Mouse (Mus musculus) kidney, adult 2 months (tissue): Measurements from ENCODE around the gene Ddx49.

Experiments
- CTCF ChIP-seq: fragments of 200-500 bp; conservative IDR thresholded peaks from 2 replicates; pipeline ENCODE4 v1.5.1; 2011; ENCODE audit warnings: low read depth, mild to moderate bottlenecking, control low read depth, low read length, moderate library complexity, mixed read lengths; ENCODE audit not compliant: insufficient read depth, insufficient read length
- POLR2A ChIP-seq: fragments of 200-500 bp; IDR thresholded peaks from one replicate; pipeline ENCODE4 v1.6.1; 2011; ENCODE audit warnings: low read depth, low read length, control low read depth

- TF ChIP-seq CTCF, result no peak
- TF ChIP-seq POLR2A, result no peak
Observed at GRCm38 (mm10) chr8:70329124-70329834, 27.0 kb upstream of the Ddx49 start, which contains the start of gene Gdf1.
